Mouse (Mus musculus) cerebral cortex, adult 2 months (tissue): ENCODE data around the gene Fgfr2.

ENCODE experiments used
- WGBS: fragments of 180-500 bp; shearing (Covaris S2); methylation state at CpG from one replicate; pipeline ENCODE4 v1.1.7; 2018; 5-methylcytosine and 5-hydroxymethylcytosine counted together

Fgfr2 gene

DNA sequence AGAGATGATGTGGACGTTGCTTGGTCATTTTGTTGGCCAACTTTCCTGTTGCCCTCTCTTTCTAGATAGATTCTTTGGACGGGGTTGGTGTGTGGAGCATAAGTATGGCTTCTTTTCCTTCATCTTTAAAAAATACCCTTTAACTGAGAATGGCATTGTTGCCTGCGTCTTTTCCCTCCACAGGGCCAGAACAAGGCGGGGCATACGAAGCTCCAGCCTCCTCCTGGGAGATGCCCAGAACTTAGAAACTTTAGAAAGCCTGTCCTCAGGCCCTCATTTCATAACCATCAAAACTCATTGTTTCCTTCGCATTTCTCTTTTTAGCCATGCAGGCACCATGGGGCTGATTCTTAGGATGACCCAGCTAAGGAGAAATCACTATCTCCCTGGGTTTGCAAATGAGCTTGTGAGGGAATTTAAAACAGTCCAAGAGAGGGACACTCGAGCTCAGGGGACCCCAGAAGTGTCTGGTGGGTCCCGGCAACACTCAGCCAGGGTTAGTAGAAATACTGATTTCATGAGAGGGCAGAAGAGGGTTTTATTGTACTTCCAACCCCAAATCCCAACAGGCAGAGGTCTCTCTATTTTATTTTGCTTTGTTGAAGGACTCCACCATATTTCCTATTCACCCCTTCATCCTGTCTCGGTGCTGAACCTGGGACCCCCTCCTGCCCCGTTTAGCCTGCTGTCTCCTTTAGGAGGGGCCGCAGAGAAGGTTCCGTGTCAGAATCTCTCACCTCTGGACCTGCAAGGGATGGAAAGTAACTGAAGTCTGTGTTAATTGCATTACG is 2754.9 kb downstream of the Fgfr2 start:
- 57% methylated on average over 13 of the region's 13 CpGs for WGBS

DNA sequence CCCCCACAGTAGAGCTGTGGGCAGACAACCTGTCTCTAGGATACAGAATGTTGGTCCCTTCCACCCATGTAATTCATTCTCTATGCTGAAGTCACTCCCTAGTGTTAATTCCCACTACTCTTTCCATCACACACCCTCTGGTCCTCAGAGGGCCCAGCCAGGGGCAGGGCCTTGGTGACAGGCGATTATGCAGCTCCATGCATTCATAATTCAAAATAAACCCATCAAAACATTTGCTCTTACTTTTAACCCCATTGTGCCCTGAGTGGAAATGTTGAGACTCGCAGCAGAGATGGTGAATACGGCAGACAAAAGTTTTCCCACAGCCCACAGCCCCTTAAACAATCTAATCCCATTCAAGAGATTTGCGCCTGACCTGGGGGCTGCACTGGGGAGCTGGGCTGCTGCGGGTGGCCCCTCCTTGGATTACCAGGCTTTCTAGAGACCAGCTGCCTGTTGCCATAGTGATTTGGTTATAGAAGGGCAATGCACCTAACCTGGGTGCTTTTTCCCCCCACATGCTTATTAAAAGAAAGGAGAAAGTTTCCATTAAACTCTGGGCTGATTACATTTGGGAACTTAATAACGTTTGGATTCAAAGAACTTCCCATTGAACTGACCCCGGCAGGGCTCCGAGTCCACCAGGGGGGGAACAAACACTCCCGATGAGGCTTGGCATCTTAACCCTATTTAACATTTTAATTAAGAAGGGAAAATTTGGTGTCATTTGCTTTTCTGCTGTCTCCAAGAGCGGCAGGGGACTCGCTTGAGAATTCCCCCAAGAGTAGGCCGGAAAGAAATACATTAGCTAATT is 2755.7 kb downstream of the Fgfr2 start:
- WGBS, result 60% methylated on average over 12 of the region's 12 CpGs

DNA sequence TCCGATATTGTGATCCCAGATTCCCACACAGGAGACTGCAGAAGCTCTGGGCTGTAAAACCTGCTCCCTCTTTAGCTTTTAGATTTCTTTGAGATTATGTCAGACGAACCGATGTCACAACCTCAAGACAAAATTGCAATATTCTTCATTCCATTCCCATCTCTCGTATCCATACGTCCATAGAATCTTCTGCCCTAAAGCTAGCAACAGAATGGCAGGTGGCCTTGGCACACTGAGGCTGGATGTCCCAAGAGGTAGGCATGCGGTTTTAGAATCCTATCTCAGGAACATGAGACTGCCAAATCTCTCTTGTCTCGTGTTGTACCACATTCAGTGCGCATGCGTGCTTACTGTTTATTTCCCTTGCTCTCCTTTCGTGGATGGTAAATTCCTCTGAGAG is 2757.4 kb downstream of the Fgfr2 start:
- 98% methylated on average over 10 of the region's 10 CpGs for WGBS

DNA sequence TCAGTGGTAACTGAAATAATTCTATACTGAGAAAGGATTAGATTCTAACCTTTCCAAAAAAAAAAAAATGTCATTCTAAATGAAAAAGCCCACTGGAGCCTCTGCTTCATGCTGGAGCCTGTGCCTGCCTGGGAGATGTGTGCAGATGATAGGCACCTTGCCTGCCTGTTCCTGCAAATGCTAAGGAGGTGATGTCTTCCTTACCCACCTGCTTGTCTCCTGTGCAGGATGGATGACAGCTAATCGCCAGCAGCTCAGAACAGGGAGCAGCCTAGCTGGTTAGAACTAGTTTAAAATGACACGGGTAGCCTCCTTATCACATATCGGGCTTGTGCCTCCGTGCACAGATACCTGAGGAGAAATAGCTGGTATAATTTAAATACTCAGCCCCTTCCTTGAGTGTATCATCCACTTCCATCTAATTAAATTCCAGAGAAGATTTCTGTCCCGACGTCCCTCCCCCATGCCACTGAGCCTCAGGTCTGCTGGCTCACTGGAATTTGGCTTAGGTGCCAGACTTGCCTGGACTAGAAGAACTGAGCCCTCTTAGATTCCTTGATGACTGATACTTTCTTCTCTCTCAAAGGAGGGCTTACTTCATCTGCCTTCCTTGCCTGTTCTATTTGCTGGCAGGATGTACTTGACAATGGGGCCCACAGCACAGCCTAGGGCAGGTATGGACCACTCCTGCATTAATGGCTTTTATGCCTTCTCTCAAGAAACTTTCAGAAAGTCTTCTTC is 2782.6 kb downstream of the Fgfr2 start:
- 88% methylated on average over 6 of the region's 6 CpGs for whole genome bisulfite sequencing

DNA sequence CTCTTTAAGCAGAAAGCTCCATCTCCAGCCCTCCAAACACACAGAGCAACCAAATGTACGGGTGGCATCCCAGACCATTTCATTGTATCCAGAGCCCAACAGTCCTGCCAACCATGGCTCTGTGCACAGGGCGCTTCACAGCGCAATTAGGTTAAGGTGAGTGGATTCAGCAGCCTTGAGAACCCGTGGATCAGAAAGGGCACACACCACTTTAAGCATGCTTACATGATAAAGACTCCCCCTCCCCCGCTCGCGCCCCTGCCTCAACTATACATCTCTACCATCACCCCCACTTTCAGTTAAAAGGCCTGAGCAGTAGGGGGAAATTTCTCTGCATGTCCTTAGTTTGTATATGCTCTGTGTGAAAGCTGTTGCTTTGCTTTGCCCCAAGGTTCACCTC is 2785.5 kb downstream of the Fgfr2 start:
- WGBS, result 94% methylated on average over 7 of the region's 7 CpGs

DNA sequence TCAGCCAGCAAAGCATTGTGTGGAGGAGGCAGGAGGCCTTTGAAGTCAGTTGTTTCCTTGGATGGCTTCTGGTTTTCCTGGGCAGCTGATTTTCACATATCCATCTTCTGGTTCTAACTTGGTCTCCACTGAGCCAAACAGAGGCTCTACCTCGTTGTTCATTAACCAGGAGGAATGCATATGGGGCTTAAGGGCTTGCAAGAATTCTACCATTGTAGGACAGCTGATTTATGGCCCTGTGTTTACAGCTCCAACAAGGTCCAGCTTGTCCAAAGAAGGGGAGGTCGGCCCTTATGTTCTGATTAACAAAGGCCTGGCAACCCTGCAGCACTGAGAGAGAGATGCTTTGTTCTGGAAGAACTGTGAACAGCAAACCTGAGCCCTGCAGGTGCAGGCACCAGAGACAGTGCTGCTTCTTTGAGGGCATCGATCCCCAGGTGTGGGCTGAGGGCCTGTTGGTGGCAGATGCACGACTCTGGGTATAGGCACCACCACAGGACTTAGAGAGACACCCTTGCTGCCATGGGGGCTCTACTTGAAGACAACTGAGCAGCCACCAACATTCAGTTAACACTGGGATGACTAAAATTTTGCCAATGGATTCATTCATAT is 2787.6 kb downstream of the Fgfr2 start:
- WGBS, result 72% methylated on average over 4 of the region's 4 CpGs

DNA sequence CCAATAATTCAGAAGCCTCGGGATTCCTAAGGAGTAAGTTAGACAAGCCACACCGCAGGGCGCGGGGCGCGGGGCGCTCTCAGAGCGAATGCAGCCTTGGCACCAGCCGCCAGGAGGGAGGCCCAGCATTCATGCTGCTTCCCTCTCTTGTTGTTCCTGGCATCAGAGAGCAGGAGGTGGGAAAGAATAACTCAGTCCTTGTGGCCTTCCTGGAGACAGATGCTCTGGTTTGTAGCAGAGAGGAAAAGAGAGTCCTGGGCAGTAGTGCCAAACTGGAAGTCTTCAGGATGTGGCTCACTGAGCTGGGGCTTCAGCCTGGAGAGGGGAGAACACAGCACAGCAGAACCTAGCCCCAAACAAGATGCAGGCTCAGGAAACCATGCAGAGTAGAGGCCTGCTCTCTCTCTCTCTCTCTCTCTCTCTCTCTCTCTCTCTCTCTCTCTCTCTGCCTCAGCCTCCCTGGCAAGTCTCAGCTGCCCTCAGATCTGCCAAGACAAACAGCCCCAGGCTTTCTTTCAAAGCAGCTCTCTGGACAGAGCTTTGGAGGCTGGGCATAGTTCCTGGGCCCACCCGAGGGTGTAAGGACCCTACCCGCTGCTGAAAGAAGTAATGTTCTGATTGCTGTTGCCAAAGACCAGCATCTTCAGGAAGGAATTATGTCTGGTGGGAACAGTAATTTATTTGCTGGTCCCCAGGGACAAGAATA is 2790.5 kb downstream of the Fgfr2 start:
- WGBS, result 61% methylated on average over 11 of the region's 11 CpGs

DNA sequence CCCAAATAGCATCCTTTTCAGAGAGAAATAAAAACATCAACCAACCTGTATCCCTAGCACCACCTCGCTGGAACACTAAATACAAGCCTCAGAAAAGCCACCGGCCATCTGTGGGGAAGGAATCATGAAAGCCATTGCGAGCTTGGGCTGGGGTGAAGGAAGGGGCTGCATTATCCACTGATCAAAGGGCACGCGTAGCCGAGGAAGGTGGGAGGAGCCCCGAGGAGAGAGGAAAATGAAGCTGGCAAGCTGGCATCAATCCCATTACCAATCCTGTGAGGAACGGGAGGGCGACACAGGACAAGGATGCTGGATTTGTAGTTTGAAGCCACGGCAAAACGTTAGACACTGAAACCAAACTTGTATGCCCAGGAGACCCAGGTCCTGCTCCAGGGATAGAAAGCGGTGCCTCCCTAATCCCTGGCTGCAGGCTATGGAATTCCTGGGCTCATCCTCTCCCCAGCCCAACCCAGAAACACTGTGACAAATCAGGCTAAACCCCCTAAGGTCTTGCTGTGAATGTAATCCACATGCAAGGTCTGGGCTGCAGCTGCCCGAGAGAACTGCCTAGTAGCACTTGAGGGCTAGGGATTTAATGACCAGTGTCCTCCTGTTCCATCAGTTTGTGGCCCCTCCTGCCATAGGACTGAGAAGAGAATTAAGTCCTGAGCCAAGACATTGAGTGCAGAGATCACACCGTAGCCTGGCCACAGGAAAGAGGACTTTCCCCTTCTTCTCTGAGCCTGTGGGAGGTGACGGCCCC is 2795.4 kb downstream of the Fgfr2 start:
- 25% methylated on average over 15 of the region's 15 CpGs for WGBS

DNA sequence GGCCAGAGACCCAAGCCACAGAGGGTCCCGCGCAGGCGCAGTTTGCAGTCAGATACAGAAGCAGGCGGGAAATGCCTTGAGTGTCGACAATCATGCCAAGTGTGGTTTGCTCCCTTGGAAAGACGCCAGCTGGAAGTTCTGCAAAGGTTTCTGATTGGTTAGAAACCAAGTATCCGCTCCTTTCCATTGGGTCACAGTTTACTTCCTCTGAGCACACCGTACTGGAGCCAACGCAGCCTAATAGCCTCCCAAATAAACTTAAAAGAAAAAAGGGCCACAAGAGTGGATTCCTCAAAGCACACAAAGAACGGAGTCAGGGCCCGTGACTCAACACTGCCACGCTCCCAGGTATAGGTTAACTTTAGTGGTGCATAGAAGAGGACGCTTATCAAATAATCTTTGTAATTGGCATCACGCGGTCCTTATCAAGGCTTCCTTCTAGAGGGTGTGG is 2797.1 kb downstream of the Fgfr2 start:
- 60% methylated on average over 15 of the region's 15 CpGs for WGBS

DNA sequence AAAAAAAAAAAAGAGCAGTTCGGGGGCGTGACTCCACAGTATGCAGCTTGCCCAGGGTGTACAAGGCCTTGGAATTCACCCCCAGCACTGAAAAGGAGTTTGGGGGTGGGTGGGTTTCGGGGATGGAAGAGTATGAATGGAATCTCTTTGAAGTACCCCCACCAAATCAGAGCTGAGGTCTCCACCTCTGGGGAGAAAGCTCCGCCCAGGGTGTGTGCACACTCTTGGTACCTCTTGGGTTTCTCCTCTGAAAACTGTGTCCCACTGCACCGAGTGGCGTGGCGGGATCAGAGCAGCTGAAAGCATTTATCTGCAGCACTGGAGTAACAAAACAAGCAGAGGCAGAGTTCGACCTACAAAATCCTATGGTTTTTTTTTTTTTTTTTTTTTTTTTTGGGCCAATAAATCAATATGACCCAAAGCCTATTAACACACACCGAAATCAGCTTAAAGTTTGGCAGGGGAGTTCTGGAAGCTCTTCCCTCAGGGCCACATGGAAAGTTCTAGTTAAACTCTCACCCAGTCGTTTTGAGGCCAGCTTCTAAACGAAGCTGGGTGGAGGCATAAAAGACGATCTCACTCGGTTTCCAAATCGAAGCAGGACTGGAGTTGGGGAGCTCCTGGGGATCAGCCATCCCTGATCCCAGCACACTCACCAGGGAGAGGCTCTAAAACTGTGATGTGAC is 2798.3 kb downstream of the Fgfr2 start:
- WGBS, result 81% methylated on average over 14 of the region's 14 CpGs

DNA sequence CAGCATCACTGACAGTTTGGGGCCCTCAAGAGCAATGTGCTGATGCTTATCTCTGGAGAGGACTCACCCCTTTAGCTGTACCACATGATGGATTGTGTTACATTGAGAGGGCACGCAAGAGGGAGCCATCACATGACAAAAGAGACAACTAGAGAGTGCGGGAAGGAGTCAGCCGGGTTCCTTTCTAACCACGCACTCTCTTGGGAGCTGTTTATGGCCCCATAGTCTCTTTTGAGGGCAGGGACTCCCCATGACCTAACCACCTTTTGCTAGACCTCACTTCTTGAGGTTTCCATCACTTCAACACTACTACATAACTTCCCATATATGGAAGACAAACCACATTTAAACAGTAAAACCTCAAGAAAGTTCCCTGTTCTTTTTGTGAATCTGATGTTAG is 2799.4 kb downstream of the Fgfr2 start:
- 93% methylated on average over 4 of the region's 4 CpGs for WGBS

DNA sequence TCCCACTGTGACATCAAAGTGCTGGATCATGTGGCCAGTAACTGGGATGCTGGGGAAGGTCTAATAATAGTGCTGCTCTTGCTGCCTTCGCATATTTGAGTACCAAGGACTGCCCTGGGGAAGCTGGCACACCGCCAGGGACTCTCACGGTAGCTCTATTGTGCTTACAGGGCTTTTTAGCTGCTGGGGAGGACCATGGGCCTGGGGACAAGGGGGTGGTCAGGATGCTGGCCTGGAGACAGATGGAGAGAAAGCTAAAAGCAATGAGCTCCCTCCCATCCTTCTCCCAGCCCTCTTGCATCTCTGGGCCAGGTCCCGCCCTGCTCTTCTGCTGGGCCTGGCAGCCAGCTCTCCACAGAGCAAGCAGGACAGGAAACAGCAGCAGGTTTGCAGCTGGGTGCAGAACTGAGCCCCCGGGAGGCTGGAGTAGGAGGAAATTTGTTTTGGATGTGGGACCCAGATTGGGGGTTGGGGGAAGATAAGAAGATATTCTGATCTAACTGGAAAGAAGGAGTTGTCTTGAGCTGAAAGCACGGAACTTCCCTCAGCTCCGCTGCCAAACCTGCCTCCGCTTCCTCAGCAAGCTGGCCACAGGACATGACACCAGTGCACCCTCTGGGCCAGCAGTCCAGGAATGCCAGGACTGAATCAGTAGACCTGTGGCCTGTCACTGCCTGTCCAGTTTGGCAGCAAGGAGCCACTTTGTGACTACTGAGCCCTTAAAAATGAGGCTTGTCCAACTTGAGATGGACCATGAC is 2803.2 kb downstream of the Fgfr2 start:
- WGBS, result 38% methylated on average over 8 of the region's 8 CpGs

DNA sequence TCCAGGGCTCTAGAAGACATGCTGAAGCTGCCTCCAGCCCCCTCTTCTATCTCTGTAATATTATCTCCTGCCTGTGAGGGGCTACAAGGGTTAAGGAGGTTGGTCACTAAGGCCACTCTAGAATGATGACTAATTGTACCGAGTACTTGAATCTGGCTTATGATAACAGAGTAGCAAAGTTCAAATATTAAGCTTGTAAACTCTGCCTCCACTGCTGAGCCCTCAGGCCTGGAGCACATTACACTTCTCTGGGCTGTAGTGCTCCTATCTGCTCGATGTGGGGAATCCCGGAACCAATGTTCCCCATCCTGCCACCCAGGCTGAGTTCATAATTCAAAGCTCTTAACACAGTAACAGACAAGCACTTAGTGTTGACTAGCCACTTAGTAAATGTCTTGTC is 2806.9 kb downstream of the Fgfr2 start:
- 87% methylated on average over 3 of the region's 3 CpGs for WGBS

DNA sequence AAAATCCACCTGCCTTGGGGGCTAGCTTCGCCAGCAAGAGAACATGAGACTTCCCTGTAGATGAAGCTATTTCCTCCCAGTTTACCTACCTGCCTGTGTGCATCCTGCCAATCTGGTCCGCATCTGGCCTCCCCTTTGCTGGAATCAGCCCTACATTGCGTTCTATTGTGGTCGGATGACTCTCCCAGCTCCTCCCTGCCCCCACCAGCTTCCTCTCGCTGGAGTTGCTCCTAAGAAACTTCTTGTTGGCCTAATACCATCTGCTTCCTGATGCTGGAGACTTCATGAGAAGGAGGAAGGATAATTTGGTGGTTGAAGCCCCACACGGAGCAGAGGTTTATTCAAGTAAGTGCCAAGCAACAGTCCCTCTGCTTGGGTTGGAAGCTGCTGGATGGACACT is 2807.9 kb downstream of the Fgfr2 start:
- WGBS, result 76% methylated on average over 6 of the region's 6 CpGs

DNA sequence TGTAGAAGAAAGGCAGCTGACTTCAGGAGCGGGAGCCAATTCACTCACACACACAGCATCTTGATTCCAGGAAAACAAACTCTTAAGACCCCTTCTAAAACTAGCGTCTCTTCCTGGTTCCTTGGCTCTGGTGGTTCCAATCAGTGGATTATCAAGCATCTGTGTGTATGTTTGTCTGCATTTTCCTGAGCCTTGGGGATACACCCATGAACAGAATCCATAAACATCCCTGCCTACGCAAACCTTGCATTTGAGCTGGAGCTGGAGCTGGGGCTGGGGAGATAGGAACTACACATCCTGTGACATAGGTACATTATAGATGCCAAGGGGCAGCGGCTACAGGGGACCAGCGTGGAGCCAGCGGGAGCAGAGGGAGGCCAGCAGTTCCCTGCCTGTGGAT is 2808.5 kb downstream of the Fgfr2 start:
- WGBS, result 92% methylated on average over 6 of the region's 6 CpGs

DNA sequence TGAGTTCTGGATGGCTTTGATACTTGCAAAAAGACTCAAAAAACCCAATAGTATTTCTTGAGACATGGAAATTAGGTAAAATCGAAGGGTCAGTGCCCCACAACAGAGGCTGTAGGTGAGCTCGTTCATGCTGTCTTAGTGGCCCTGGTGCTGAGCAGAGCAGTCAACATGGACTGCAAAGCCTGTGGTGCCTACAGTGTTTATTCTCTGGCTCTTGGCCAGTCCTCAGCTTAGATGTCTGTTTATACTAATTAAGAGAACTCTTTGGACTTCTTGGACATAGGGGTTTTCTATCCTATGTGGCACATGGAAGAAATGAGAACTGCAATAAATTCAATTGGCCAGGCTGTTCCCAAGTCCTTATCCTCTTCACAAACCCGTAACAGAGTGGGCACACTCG is 2811.8 kb downstream of the Fgfr2 start:
- 92% methylated on average over 4 of the region's 4 CpGs for WGBS

DNA sequence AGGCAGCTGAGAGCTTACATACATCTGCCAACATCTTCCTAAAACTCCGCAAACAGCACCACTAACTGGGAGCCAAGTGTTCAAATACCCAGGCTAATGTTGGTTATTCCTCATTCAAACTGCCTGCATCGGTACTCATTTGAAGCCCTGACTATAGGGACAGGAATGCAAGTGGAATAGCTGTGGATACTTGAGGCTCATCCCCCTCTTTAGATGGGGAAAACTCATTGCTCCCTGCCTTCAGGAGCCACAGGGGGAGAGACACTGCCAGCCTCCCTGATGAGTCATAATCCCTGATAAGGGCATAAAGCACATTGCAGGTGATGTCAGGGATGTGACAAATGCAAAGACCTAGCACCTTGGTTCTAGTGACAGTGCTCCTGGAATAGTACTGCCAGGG is 2814.0 kb downstream of the Fgfr2 start:
- 84% methylated on average over 2 of the region's 2 CpGs for WGBS

DNA sequence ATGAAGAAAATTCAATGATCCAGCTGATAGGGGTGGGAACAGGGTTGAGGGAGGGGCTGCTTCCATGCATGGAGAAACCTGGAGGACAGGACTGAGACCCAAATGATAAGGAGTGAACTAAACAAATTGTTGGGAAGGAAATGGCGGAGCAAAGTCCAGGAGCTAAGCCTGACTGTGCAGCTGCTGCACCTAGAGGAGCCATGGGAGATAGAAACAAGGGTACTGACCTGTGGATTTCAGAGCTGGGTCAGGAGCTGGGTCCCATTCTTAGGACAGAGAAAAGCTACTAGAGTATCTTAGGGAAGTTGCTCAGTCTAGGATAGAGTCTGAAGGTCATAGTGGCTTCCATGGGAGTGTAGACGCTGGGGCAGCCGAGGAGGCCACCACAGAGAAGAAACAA is 2816.1 kb downstream of the Fgfr2 start:
- WGBS, result 94% methylated on average over 3 of the region's 3 CpGs

DNA sequence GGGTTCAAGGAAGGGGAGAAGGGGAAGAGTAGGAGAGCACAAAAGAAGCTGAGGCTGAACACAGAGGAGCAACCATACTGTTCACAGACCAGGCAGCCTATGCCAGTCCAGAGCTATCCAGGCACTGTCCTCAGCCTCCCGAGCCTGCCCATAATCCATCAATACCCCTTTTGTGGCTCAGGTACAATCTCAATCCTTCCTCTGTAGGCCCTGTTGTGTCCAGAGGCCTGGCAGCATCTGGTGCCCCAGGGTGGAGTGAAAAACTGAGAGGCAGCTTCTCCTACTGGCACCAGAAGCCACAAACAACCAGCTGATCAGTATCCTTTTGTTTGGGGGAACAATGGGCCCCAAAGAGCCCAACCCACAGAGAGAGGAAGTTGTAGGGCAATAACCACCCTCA is 2818.5 kb downstream of the Fgfr2 start:
- WGBS, result 72% methylated on average over 1 of the region's 1 CpGs
